Mouse (Mus musculus) layer of hippocampus, postnatal 14 days (tissue): ENCODE measurements at regions not wholly inside any gene's neighbourhood (a gene's known extent, or its start where the extent isn't known, plus 50 kb on each side); places are given as distances from the start of the nearest gene placed in this dataset.

ENCODE experiments used
- DNase-seq, 2 experiments: peaks; one replicate each; pipeline ENCODE4 v3.0.0; 2021 to 2022; ENCODE audit warnings: low spot score in 2 of 2, mixed read lengths in 1 of 2

- no peak for DNase-seq
These were observed 126.4 kb upstream of the Pitx1 start for GRCm38 (mm10) chr13:55962254-55962866.

- DNase-seq: no peak
These were observed 118.4 kb upstream of the Pitx1 start for GRCm38 (mm10) chr13:55954346-55954745.

DNA sequence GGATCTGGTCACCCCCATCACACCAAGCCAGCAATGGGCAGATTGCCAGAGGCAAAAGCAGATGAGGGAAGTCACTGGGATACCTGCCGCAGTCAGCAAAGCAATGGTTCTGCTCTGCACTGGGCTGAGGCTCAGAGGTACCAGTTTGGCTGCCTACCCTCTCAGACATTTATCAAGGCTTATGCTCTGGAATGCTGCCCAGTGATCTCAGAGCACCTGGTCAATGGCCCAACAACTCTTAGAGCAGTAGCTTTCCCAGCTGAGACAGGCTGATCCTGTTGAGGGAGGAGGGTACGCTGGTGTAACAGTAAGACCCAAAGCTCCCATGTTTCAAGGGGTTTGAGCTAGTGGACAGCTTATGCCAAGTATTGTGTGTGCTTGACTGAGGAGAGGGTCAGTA lies 117.4 kb upstream of the Pitx1 start:
- DNase-seq: no peak

- no peak for DNase-seq
These were observed 114.8 kb upstream of the Pitx1 start for GRCm38 (mm10) chr13:55950773-55951172.

- DNase-seq: no peak
These were observed 112.6 kb upstream of the Pitx1 start for GRCm38 (mm10) chr13:55948591-55948990.

DNA sequence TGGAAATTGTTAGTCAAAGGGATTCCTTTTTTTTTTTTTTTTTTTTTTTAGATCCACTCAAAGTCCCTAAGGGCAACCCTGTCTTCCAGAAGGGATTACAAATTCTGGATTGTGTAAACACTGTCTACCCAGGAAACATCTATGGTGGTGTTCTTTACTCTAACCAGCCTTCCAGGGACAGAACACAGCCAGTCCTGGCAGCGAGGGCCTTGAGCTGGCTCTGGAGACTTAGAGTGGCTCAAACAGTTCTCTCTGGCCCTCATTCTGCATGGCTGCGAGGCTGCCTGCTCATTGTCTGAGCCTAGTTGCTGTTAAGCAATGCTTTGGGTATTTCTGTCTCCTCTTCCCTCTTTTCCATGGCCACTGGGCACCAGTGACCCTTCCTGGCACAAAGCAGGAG lies 112.2 kb upstream of the Pitx1 start:
- DNase-seq: no peak

GRCm38 (mm10) chr13:55937417-55937816 lies 101.4 kb upstream of the Pitx1 start:
- DNase-seq: no peak

- DNase-seq: no peak
These were observed 101.0 kb upstream of the Pitx1 start for GRCm38 (mm10) chr13:55937000-55937399.

- DNase-seq: no peak
These were observed 94.6 kb upstream of the Pitx1 start for GRCm38 (mm10) chr13:55930637-55931036.

DNA sequence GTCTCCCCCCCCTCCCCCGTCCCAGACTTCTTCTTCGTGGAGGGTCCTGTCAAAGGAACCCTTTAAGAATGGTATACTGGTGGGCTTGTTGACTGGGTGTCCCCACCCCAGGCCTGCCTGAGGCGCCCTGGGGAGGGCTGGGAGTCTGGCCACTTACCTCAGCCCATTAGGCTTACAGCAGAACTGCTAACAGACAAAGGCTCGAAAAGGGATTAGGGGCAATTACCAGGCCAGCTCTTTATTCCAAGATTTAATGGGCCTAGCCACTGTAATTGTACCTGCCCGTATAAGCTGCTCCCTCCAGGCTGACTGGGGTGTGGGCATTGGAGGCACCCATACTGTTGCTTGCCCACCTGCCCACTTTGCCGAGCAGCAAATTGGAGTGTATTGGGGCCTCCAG lies 93.8 kb upstream of the Pitx1 start:
- DNase-seq: no peak

GRCm38 (mm10) chr13:55923505-55924136 lies 87.6 kb upstream of the Pitx1 start:
- no peak for DNase-seq

- DNase-seq: no peak
These were observed 81.3 kb upstream of the Pitx1 start for GRCm38 (mm10) chr13:55917316-55917715.

- peak; percentile 41 to 49 for DNase-seq
These were observed 76.3 kb upstream of the Pitx1 start for GRCm38 (mm10) chr13:55912271-55912711.

DNA sequence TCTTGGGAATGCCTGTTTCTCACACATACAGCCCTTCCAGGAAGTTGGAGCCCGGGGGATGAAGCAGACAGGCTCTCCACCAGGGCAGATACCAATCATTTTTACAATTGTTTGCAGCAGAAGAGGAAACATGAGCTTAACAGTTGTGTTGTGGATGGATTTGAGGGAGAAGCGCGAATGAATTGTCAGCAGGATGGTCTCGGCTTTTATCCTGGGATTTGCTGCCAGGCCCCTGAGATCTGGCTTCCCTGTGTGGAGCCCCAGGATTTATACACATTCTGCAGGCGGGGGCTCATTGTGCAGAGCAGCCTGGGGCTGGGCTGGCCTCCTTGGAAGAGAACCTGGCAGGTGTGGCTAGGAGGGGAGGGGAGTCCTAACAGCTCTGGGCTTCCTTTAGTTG lies 73.9 kb upstream of the Pitx1 start:
- DNase-seq: peak in 1 of 2 experiments; percentile 15

DNA sequence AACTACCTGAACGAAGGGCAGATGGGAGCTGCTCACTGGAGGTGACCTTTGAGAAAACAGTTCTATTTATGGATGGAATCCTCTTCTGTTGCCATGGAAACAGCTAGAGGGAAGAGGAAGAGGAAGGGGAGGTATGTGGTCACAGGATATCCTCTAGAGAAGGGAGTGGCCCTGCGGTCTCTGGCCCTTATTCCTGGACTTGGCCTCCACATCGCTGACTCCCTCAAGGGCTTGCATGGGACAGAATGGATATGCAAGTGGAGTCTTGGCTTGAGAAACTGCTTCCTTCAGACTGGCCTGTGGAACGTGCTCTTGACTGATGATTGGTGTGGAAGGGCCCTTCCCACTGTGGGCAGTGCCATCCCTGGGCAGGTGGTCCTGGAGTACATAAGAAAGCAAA lies 68.9 kb upstream of the Pitx1 start:
- no peak for DNase-seq

DNA sequence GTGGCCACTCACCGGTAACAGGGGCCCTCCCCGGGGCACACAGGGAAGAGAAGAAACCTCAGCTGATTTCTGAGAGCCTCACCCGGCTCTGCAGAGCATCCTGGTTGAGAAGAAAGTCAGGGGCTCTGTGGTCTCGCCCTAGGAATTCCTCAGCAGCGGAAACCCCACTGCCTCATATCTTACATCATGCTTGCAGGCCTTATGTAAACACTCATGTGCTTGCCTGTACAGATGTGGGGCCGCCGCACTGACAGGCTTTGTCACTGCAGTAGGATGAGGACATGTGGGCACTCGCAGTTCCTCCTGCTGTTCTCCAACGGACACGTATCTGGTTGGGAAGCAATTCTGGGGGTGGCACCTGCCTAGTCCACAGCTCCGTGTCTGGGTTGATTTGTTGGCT lies 66.3 kb upstream of the Pitx1 start:
- no peak for DNase-seq

DNA sequence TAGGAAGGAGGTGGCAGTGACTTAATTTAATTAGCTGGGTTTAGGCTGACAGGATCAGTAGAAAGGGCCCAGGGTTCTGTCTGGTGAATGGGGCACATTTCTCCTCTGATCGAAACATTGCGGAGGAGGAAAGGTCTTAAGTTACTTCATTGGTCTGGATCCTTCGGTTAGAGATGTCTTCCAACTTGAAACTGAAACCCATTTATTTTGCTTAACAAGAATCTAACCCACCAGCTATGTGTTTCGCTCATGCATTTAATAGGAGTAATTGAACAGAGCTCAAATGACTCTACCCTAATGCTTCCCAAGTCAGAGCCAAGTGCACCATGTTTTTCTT lies 64.2 kb upstream of the Pitx1 start:
- DNase-seq: no peak

DNA sequence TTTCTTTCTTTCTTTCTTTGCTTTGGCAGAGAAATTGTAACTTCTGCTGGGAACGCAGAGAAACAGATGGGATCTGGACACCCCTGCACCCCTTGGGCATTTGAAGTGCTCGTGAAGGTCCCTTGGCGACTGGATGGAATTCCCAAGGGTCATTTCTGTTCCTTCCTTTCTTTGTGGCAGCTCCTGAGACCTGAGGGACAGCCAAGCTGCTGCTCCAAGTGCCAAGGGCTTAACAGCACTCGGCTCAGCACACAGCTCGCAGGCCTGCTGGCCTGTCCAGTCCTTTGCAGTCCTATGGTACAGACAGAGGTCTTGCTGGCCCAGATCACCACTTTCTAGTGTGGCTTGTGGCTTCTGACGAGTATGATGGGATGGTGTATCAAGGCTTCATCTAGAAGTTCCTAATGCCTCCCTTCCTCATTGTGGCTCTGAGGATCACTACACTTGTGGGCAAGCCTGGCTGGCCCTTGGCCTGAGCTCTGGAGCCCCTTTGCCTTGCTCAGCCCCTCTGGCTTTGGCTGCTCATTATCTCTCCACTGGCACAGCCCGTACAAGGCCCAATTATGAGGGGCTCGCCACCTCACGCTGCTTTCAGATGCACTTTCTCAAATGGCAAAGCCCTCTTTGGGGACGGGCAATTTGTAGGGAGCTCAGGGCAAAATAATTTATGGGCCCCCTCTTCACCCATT lies 63.7 kb upstream of the Pitx1 start:
- DNase-seq: peak; percentile 18 to 51

DNA sequence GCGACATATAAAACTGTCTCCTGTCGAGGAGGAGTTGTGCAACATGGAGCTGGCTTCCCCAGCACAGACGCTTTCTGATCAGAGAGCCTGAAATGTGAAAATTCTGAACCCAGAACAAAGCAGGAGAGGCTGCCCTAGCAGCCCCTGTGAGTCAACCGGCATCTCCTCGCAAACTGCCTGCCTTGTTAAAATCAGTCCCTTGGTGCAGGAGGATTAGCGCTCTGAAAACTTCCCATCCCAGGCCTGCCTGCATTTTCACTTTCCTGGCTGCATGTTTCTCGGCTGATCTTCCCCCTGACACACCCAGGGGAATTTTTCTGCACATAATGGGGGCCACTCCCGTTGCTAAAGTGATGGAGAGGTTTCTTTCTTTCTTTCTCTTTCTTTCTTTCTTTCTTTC lies 63.0 kb upstream of the Pitx1 start:
- DNase-seq: no peak

DNA sequence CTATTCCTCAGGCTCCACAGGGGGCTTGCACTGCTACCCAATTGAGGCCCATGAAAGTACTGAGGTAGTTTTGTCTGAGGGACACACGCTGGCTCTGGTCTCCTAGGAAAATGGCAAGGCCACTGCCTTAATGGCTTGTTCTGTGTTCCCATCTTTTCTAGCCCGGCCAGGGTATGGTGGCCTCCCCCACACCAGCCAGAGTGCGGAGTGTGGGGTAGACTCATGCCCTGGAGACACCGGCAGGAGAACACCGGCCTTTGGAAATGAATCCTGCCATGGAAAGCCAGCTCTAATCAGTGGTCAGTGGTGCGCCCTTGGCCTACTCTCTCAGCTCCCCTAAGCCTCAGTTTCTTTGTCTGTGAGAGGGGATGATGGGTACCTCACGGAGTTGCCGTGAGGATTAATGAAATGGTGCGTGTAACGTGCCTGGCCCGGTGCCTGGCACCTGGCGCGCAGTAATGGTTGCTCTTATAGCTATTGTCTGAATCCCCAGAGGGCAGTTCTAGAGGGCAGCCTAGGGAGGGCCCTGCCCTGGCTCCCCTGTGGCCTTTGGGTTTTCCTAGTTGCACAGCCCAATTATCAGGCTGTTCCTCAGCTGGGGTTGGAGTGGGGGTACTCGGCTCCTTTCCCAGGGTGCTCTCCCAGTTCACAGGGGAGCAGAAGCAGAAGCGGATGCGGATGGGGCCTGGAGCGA lies 62.4 kb upstream of the Pitx1 start:
- no peak for DNase-seq

- no peak for DNase-seq
These were observed 59.5 kb upstream of the Pitx1 start for GRCm38 (mm10) chr13:55895505-55895904.
